Mouse (Mus musculus): Measurements from ENCODE around the gene Dbn1. TPM values are rescaled to one million over a fixed set of nuclear protein-coding genes. Genes with fewer than 3 reads are reported as not detected.

Dbn1 gene
- polyA plus RNA-seq, 1 experiment = 20.6 TPM

- no peak for TF ChIP-seq CTCF (IDR thresholded peaks at IDR 0.05; ENCODE audit: insufficient read depth, low read length)
- no peak for TF ChIP-seq POLR2A (IDR thresholded peaks at IDR 0.05; ENCODE audit: borderline replicate concordance, extremely low read depth, low read depth, low read length)
- Histone ChIP-seq H3K4me1 (ENCODE audit: control insufficient read depth, insufficient read depth, low read length) (peaks cover 10% of the 10 kb centered on the region), H3K4me3 (replicated peaks; ENCODE audit: extremely low read depth, low read depth, low read length) (no peak overlapping the region)
- 34% methylated on average over 9 of the region's 9 CpGs for WGBS
- no peak for DNase-seq
Measured at GRCm38 (mm10) chr13:55483071-55483470, 4.8 kb downstream of the Dbn1 start.

GRCm38 (mm10) chr13:55482542-55482941, 5.4 kb downstream of the Dbn1 start:
- no peak for TF ChIP-seq POLR2A (IDR thresholded peaks at IDR 0.05; ENCODE audit: borderline replicate concordance, extremely low read depth, low read depth, low read length)
- TF ChIP-seq CTCF (IDR thresholded peaks at IDR 0.05; ENCODE audit: insufficient read depth, low read length) = no peak
- no peak overlapping the region for H3K4me3 ChIP-seq (replicated peaks; ENCODE audit: extremely low read depth, low read depth, low read length)
- H3K4me1 ChIP-seq (ENCODE audit: control insufficient read depth, insufficient read depth, low read length) = peaks cover 9% of the 10 kb centered on the region
- WGBS = 63% methylated on average over 7 of the region's 7 CpGs
- DNase-seq = no peak

GRCm38 (mm10) chr13:55479929-55480328, 8.0 kb downstream of the Dbn1 start:
- DNase-seq = no peak
- TF ChIP-seq CTCF (IDR thresholded peaks at IDR 0.05; ENCODE audit: insufficient read depth, low read length) (no peak), POLR2A (IDR thresholded peaks at IDR 0.05; ENCODE audit: borderline replicate concordance, extremely low read depth, low read depth, low read length) (no peak)
- Histone ChIP-seq H3K4me1 (ENCODE audit: control insufficient read depth, insufficient read depth, low read length) (peaks cover 4% of the 10 kb centered on the region), H3K4me3 (replicated peaks; ENCODE audit: extremely low read depth, low read depth, low read length) (no peak overlapping the region)

DNA sequence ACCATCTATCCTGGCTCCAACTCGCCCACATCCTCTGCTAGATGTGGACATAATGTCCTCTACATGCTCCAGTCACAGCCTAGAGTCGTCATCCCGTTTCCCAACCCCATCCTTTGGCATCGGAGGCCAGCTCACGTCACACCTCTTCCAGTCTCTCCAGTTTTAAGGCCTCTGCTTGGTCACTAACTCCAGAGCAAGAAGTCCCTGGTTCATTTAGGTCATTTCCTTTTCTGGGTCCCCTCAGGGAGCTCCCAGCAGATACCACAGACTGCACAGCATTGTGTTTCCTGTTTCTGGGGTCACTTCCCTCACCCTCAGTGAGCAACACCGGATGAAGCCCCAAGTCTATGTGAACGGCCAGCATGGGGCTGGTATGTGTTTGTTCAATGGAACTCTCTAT, 8.9 kb downstream of the Dbn1 start:
- TF ChIP-seq CTCF (IDR thresholded peaks at IDR 0.05; ENCODE audit: insufficient read depth, low read length) (no peak), POLR2A (IDR thresholded peaks at IDR 0.05; ENCODE audit: borderline replicate concordance, extremely low read depth, low read depth, low read length) (no peak)
- DNase-seq = no peak
- no peak overlapping the region for H3K4me3 ChIP-seq (replicated peaks; ENCODE audit: extremely low read depth, low read depth, low read length)
- H3K4me1 ChIP-seq (ENCODE audit: control insufficient read depth, insufficient read depth, low read length) = peaks cover 4% of the 10 kb centered on the region
- 52% methylated on average over 7 of the region's 7 CpGs for WGBS

- H3K4me3 ChIP-seq (replicated peaks; ENCODE audit: extremely low read depth, low read depth, low read length) = no peak overlapping the region
- TF ChIP-seq CTCF (IDR thresholded peaks at IDR 0.05; ENCODE audit: insufficient read depth, low read length) (peak; percentile 68), POLR2A (IDR thresholded peaks at IDR 0.05; ENCODE audit: borderline replicate concordance, extremely low read depth, low read depth, low read length) (no peak)
- no peak for DNase-seq
- H3K4me1 ChIP-seq (ENCODE audit: control insufficient read depth, insufficient read depth, low read length) = peaks cover 4% of the 10 kb centered on the region
- 64% methylated on average over 5 of the region's 5 CpGs for WGBS
Measured at GRCm38 (mm10) chr13:55478036-55478435, 9.9 kb downstream of the Dbn1 start.

DNA sequence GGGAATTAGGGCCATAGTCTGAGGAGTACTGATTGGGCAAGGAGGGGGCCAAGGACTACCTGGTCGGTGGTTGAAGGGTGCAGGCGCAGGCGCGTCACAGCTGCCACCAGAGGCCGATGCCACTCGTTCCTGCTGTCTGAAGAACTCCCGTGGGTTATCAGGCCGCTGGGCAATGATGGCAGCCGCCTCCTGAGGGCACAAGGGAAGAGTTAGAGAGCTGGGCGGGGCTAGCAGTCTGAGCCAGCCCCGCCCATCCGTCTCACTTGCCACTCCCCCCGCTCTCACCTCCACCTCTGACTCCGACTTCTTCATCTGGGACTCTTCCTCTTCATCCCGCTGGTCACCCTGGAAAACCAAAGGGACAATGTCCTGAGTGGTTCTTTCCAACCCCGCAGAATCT, 10.4 kb downstream of the Dbn1 start:
- TF ChIP-seq POLR2A (IDR thresholded peaks at IDR 0.05; ENCODE audit: borderline replicate concordance, extremely low read depth, low read depth, low read length) = no peak
- TF ChIP-seq CTCF (IDR thresholded peaks at IDR 0.05; ENCODE audit: insufficient read depth, low read length) = no peak
- H3K4me3 ChIP-seq (replicated peaks; ENCODE audit: extremely low read depth, low read depth, low read length) = no peak overlapping the region
- WGBS = 75% methylated on average over 16 of the region's 16 CpGs

DNA sequence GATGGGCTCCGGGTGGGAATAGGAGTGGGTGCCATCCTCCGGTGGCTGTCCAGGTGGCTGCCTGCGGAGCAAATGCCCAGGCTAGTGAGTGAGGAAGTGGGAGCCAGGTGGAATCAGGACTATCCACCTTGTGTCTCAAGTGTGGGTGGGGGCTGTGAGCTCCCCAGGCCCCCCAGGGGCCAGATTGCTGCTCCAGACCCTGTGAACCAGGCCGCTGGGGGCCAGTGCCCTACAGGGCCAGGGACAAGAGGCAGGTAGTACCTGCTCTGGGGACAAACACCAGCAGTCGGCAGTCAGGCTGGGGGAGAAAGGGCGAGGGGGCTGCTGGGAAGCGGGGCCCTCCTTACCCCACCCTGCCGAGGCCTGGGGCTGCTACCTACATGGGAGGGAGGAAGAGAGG, 11.7 kb downstream of the Dbn1 start:
- no peak for DNase-seq
- H3K4me1 ChIP-seq (ENCODE audit: control insufficient read depth, insufficient read depth, low read length) = peaks cover 6% of the 10 kb centered on the region
- 94% methylated on average over 8 of the region's 8 CpGs for WGBS
- TF ChIP-seq CTCF (IDR thresholded peaks at IDR 0.05; ENCODE audit: insufficient read depth, low read length) (no peak), POLR2A (IDR thresholded peaks at IDR 0.05; ENCODE audit: borderline replicate concordance, extremely low read depth, low read depth, low read length) (no peak)
- H3K4me3 ChIP-seq (replicated peaks; ENCODE audit: extremely low read depth, low read depth, low read length) = no peak overlapping the region

More for the DNA sequence above, 10.4 kb downstream of the Dbn1 start:
- no peak for DNase-seq
- H3K4me1 ChIP-seq (ENCODE audit: control insufficient read depth, insufficient read depth, low read length) = peaks cover 4% of the 10 kb centered on the region

- peaks cover 9% of the 10 kb centered on the region for H3K4me1 ChIP-seq (ENCODE audit: control insufficient read depth, insufficient read depth, low read length)
- TF ChIP-seq POLR2A (IDR thresholded peaks at IDR 0.05; ENCODE audit: borderline replicate concordance, extremely low read depth, low read depth, low read length) (no peak), CTCF (IDR thresholded peaks at IDR 0.05; ENCODE audit: insufficient read depth, low read length) (no peak)
- no peak overlapping the region for H3K4me3 ChIP-seq (replicated peaks; ENCODE audit: extremely low read depth, low read depth, low read length)
- WGBS = 93% methylated on average over 5 of the region's 5 CpGs
- DNase-seq = no peak
Measured at GRCm38 (mm10) chr13:55475750-55476149, 12.2 kb downstream of the Dbn1 start.

GRCm38 (mm10) chr13:55474621-55475069, 13.3 kb downstream of the Dbn1 start:
- no peak for DNase-seq
- H3K4me1 ChIP-seq (ENCODE audit: control insufficient read depth, insufficient read depth, low read length) = peaks cover 9% of the 10 kb centered on the region
- no peak overlapping the region for H3K4me3 ChIP-seq (replicated peaks; ENCODE audit: extremely low read depth, low read depth, low read length)
- no peak for TF ChIP-seq CTCF (IDR thresholded peaks at IDR 0.05; ENCODE audit: insufficient read depth, low read length)
- TF ChIP-seq POLR2A (IDR thresholded peaks at IDR 0.05; ENCODE audit: borderline replicate concordance, extremely low read depth, low read depth, low read length) = no peak
- WGBS = 59% methylated on average over 5 of the region's 5 CpGs

- peaks cover 8% of the 10 kb centered on the region for H3K4me1 ChIP-seq (ENCODE audit: control insufficient read depth, insufficient read depth, low read length)
- whole genome bisulfite sequencing = 77% methylated on average over 11 of the region's 11 CpGs
- TF ChIP-seq CTCF (IDR thresholded peaks at IDR 0.05; ENCODE audit: insufficient read depth, low read length) (no peak), POLR2A (IDR thresholded peaks at IDR 0.05; ENCODE audit: borderline replicate concordance, extremely low read depth, low read depth, low read length) (no peak)
- H3K4me3 ChIP-seq (replicated peaks; ENCODE audit: extremely low read depth, low read depth, low read length) = no peak overlapping the region
- DNase-seq = no peak
Measured at GRCm38 (mm10) chr13:55473961-55474360, 13.9 kb downstream of the Dbn1 start.

Measured in lung, adult 2 months (tissue).